Mouse (Mus musculus) layer of hippocampus, adult 2 months (tissue): ENCODE results near the gene Gpc6. TPM values are rescaled to one million over a fixed set of nuclear protein-coding genes. Genes with fewer than 3 reads are reported as not detected.
A peak's percentile ranks its signal among the peaks of the same experiment; 100 is the strongest.

Experiments
- DNase-seq, 2 experiments: peaks; one replicate each; pipeline ENCODE4 v3.0.0; 2022; ENCODE audit warnings: low spot score in 2 of 2
- H3K27ac ChIP-seq: fragments of 200-600 bp; 2 replicates; pipeline ENCODE4 v1.8.1; 2022
- H3K4me3 ChIP-seq: fragments of 200-600 bp; 2 replicates; pipeline ENCODE4 v1.8.1; 2022; ENCODE audit warnings: mild to moderate bottlenecking
- CTCF ChIP-seq: fragments of 200-600 bp; conservative IDR thresholded peaks from 2 replicates; pipeline ENCODE4 v1.8.1; 2022; ENCODE audit warnings: antibody characterized with exemption, mild to moderate bottlenecking, moderate library complexity
- total RNA-seq, 2 experiments: library from RNA; stranded (reverse); gene quantifications; 2 replicates each; pipeline ENCODE4 v1.2.3; 2021

Gpc6 gene
- total RNA-seq, 2 experiments from 2014 or later, result 10.5 to 10.6 TPM

GRCm38 (mm10) chr14:116977259-116977658 lies 52.1 kb downstream of the Gpc6 start:
- no peak for TF ChIP-seq CTCF
- DNase-seq, result no peak
- Histone ChIP-seq H3K4me3 (no peak overlapping the region), H3K27ac (no peak overlapping the region)

- DNase-seq, result no peak
- H3K4me3 ChIP-seq, result no peak overlapping the region
- TF ChIP-seq CTCF, result no peak
- H3K27ac ChIP-seq, result peak overlapping the region; percentile 32; the same call in 1 of the 2 replicates
These were observed 54.7 kb downstream of the Gpc6 start for GRCm38 (mm10) chr14:116979714-116980382.

GRCm38 (mm10) chr14:116981711-116982110 lies 56.6 kb downstream of the Gpc6 start:
- DNase-seq, result no peak
- no peak overlapping the region for H3K27ac ChIP-seq
- no peak for TF ChIP-seq CTCF
- no peak overlapping the region for H3K4me3 ChIP-seq

- DNase-seq, result no peak
- peak; percentile 65 for TF ChIP-seq CTCF
- H3K27ac ChIP-seq, result no peak overlapping the region
- no peak overlapping the region for H3K4me3 ChIP-seq
These were observed 62.2 kb downstream of the Gpc6 start for GRCm38 (mm10) chr14:116987341-116987740.

GRCm38 (mm10) chr14:117000376-117000775 lies 75.3 kb downstream of the Gpc6 start:
- Histone ChIP-seq H3K4me3 (no peak overlapping the region), H3K27ac (no peak overlapping the region)
- no peak for TF ChIP-seq CTCF
- no peak for DNase-seq

GRCm38 (mm10) chr14:117002313-117002712 lies 77.2 kb downstream of the Gpc6 start:
- TF ChIP-seq CTCF, result no peak
- no peak overlapping the region for H3K27ac ChIP-seq
- DNase-seq, result no peak
- no peak overlapping the region for H3K4me3 ChIP-seq

GRCm38 (mm10) chr14:117008781-117009180 lies 83.7 kb downstream of the Gpc6 start:
- Histone ChIP-seq H3K4me3 (no peak overlapping the region), H3K27ac (no peak overlapping the region)
- no peak for TF ChIP-seq CTCF
- no peak for DNase-seq

GRCm38 (mm10) chr14:117012969-117013368 lies 87.9 kb downstream of the Gpc6 start:
- Histone ChIP-seq H3K27ac (no peak overlapping the region), H3K4me3 (no peak overlapping the region)
- DNase-seq, result peak in 1 of 2 experiments; percentile 18
- TF ChIP-seq CTCF, result no peak

GRCm38 (mm10) chr14:117013554-117014117 lies 88.5 kb downstream of the Gpc6 start:
- no peak overlapping the region for H3K27ac ChIP-seq
- DNase-seq, result no peak
- TF ChIP-seq CTCF, result no peak
- H3K4me3 ChIP-seq, result no peak overlapping the region

- Histone ChIP-seq H3K27ac (no peak overlapping the region), H3K4me3 (no peak overlapping the region)
- DNase-seq, result no peak
- TF ChIP-seq CTCF, result no peak
These were observed 90.3 kb downstream of the Gpc6 start for GRCm38 (mm10) chr14:117015333-117015922.

GRCm38 (mm10) chr14:117022180-117022799 lies 97.2 kb downstream of the Gpc6 start:
- TF ChIP-seq CTCF, result no peak
- H3K27ac ChIP-seq, result no peak overlapping the region
- no peak for DNase-seq
- no peak overlapping the region for H3K4me3 ChIP-seq

GRCm38 (mm10) chr14:117034146-117034545 lies 109.0 kb downstream of the Gpc6 start:
- DNase-seq, result no peak
- no peak overlapping the region for H3K27ac ChIP-seq
- no peak overlapping the region for H3K4me3 ChIP-seq
- TF ChIP-seq CTCF, result no peak

GRCm38 (mm10) chr14:117041017-117041416 lies 115.9 kb downstream of the Gpc6 start:
- DNase-seq, result no peak
- no peak overlapping the region for H3K4me3 ChIP-seq
- no peak overlapping the region for H3K27ac ChIP-seq
- no peak for TF ChIP-seq CTCF
